Mouse (Mus musculus): ENCODE data around the gene Cabin1.

GRCm38 (mm10) chr10:75774587-75774986, 10.4 kb upstream of the Cabin1 start:
- TF ChIP-seq CTCF (IDR thresholded peaks at IDR 0.05; ENCODE audit: borderline replicate concordance, extremely low read depth, insufficient read depth, insufficient read length) (no peak), POLR2A (IDR thresholded peaks at IDR 0.05; ENCODE audit: borderline replicate concordance, extremely low read depth, insufficient read depth, insufficient read length, poor library complexity, severe bottlenecking) (no peak)

All from brain, embryonic 14.5 days (tissue).